Mouse (Mus musculus): ENCODE measurements around the gene Osgep. TPM values are rescaled to one million over a fixed set of nuclear protein-coding genes. Genes with fewer than 3 reads are reported as not detected.

The Osgep gene
- polyA plus RNA-seq, 1 experiment from 2014 or later = 107 TPM

DNA sequence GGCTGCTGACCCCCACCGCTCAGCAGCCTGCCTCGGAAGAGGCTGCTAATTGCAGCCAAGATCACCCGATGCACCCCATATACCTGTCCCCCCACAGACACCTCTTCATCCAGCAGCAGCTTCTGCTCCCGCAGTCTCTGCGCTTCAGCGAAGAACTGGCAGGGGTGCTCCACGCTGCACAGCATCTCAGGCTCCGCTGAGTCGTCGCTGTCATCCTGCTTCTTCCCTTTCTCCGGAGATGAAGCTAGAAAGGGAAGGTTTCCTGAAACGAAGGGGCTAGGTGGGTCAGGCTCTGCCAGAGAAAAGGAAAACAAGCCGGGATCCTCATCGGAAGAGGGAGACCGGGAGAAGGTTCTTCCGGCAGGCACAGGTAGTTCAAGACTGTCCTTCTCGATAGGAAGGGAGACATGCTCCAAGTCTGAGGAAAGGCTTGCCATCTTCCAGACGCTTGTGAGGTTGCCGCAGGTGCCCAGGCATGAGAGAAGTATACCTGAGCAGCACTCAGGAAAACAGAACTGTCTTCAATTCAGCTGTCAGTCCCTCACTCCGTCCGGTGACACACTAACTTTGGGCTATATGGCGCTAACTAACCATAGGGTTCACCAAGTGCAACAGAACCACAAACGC is 27.8 kb downstream of the Osgep start:
- peak; percentile 93 for ATAC-seq (ENCODE audit: low FRiP score)
- H3K4me3 ChIP-seq (replicated peaks) = peak overlapping the region; percentile 51
- H3K4me1 ChIP-seq = peaks cover 15% of the 10 kb centered on the region
- H3K27me3 ChIP-seq (replicated peaks) = 0 out of 2 replicates have a peak, but pooled peaks cover 5% of the 10 kb centered on the region
- H3K4me2 ChIP-seq = peak overlapping the region; percentile 90
- 17% methylated on average over 23 of the region's 23 CpGs for WGBS
- H3K9me3 ChIP-seq (replicated peaks) = no peaks in the 10 kb centered on the region
- peak overlapping the region; percentile 65 for H3K27ac ChIP-seq (replicated peaks)
- H3K9ac ChIP-seq (replicated peaks) = peak overlapping the region; percentile 66
- no peaks in the 10 kb centered on the region for H3K36me3 ChIP-seq

GRCm38 (mm10) chr14:50895985-50896746 is 28.5 kb downstream of the Osgep start:
- H3K4me2 ChIP-seq = peak overlapping the region; percentile 90
- H3K9ac ChIP-seq (replicated peaks) = peak overlapping the region; percentile 66
- peak overlapping the region; percentile 65 for H3K27ac ChIP-seq (replicated peaks)
- WGBS = 18% methylated on average over 19 of the region's 19 CpGs
- peaks cover 15% of the 10 kb centered on the region for H3K4me1 ChIP-seq
- H3K9me3 ChIP-seq (replicated peaks) = no peaks in the 10 kb centered on the region
- 0 out of 2 replicates have a peak, but pooled peaks cover 5% of the 10 kb centered on the region for H3K27me3 ChIP-seq (replicated peaks)
- ATAC-seq (ENCODE audit: low FRiP score) = peak; percentile 79
- no peaks in the 10 kb centered on the region for H3K36me3 ChIP-seq
- H3K4me3 ChIP-seq (replicated peaks) = peak overlapping the region; percentile 51

DNA sequence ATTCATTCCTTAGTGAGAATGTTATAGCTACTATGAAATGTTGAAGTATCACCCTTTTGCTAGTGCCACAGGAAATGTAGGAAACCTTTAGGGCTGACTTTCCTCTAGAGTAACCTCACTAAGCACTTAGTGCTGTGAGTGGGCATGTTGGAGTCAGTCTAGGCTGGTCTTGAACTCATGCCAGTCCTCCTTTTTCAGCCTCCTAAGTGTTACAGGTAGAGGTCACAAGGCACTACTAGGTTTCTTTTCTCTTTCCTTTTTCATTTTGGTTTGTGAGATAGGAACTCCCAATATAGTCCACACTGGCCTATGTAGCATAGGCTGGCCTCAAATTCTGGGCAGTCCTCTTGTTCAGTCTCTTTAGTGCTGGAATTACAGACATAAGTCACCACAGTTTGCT is 29.3 kb downstream of the Osgep start:
- no peak for ATAC-seq (ENCODE audit: low FRiP score)
- Histone ChIP-seq H3K36me3 (no peaks in the 10 kb centered on the region), H3K4me1 (peaks cover 15% of the 10 kb centered on the region), H3K4me2 (peak overlapping the region; percentile 90), H3K27me3 (replicated peaks) (0 out of 2 replicates have a peak, but pooled peaks cover 5% of the 10 kb centered on the region), H3K4me3 (replicated peaks) (no peak overlapping the region), H3K9me3 (replicated peaks) (no peaks in the 10 kb centered on the region), H3K27ac (replicated peaks) (no peak overlapping the region), H3K9ac (replicated peaks) (no peak overlapping the region)

DNA sequence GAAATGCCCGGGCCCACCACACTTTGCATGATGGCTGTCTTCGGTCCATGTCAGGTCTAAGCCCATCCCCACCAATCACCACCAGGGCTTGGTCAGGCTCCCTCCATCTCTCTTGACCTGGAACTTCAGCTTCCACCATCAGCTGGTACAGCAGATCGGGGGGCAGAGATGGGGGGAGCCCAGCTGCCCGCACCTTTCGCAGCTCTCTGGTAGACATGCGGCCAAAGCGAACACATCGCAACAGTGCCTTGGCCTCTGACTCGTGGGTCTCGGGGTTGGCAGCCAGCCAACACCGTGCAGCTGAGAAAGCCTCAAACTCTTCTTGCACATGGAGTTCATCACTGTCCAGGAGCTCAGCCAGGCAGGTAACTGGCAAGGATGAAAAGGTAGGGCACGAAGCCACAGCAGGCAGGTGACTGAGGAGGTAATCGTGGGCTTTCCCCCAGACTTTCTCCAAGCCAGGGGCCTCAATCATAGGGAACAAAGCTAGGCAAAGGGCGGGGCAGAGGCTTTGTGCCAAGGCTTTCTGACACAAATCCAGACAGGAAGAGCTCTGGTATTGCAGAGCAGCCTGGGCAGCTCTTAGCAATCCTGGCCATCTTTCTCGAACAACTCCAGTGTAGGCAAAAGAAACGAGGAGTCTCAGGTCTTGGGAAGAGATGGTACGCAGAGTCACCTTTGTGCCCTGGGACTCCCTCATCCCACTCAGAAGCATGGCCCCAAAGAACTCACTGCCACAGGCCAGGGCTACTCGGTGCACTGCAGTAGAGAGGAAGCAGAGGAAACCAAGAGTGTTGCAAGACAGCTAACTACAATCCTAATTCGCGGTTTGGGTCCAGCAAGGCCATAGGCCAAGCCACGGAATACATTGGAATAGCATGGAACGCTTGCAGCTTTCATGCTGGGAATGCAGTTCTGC is 31.9 kb downstream of the Osgep start:
- H3K27me3 ChIP-seq (replicated peaks) = 0 out of 2 replicates have a peak, but pooled peaks cover 5% of the 10 kb centered on the region
- 85% methylated on average over 22 of the region's 22 CpGs for WGBS
- H3K9me3 ChIP-seq (replicated peaks) = no peaks in the 10 kb centered on the region
- H3K4me3 ChIP-seq (replicated peaks) = no peak overlapping the region
- H3K9ac ChIP-seq (replicated peaks) = no peak overlapping the region
- H3K36me3 ChIP-seq = no peaks in the 10 kb centered on the region
- no peak overlapping the region for H3K4me2 ChIP-seq
- peaks cover 15% of the 10 kb centered on the region for H3K4me1 ChIP-seq
- H3K27ac ChIP-seq (replicated peaks) = no peak overlapping the region
- ATAC-seq (ENCODE audit: low FRiP score) = no peak

- no peak for ATAC-seq (ENCODE audit: low FRiP score)
- no peak overlapping the region for H3K9ac ChIP-seq (replicated peaks)
- no peak overlapping the region for H3K27ac ChIP-seq (replicated peaks)
- H3K4me3 ChIP-seq (replicated peaks) = no peak overlapping the region
- H3K36me3 ChIP-seq = no peaks in the 10 kb centered on the region
- H3K27me3 ChIP-seq (replicated peaks) = 0 out of 2 replicates have a peak, but pooled peaks cover 5% of the 10 kb centered on the region
- WGBS = 87% methylated on average over 7 of the region's 7 CpGs
- no peak overlapping the region for H3K4me2 ChIP-seq
- peaks cover 12% of the 10 kb centered on the region for H3K4me1 ChIP-seq
- H3K9me3 ChIP-seq (replicated peaks) = no peaks in the 10 kb centered on the region
These were observed 32.6 kb downstream of the Osgep start for GRCm38 (mm10) chr14:50892091-50892490.

DNA sequence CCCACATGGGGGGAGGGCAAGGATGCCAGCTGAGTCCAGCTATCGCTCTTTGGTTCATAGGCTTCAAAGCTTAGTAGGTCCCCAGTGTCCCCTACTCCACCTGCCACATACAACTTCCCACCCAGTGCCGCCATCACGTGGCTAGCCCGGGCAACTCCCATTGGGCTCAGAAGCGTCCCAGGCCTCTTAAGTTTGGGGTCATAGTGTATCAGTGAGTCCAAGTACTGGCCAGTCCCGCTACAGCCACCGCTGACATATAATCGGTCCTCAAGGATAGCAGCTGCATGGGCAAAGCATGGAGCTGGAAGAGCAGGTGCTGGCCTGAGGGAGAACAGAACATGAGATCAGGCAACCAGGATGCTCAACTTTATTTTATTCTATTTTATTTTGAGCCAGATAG is 33.1 kb downstream of the Osgep start:
- no peak overlapping the region for H3K9ac ChIP-seq (replicated peaks)
- 0 out of 2 replicates have a peak, but pooled peaks cover 5% of the 10 kb centered on the region for H3K27me3 ChIP-seq (replicated peaks)
- H3K4me3 ChIP-seq (replicated peaks) = no peak overlapping the region
- H3K4me2 ChIP-seq = no peak overlapping the region
- no peak for ATAC-seq (ENCODE audit: low FRiP score)
- no peak overlapping the region for H3K27ac ChIP-seq (replicated peaks)
- no peaks in the 10 kb centered on the region for H3K36me3 ChIP-seq
- peaks cover 7% of the 10 kb centered on the region for H3K4me1 ChIP-seq
- no peaks in the 10 kb centered on the region for H3K9me3 ChIP-seq (replicated peaks)
- WGBS = 89% methylated on average over 8 of the region's 8 CpGs

DNA sequence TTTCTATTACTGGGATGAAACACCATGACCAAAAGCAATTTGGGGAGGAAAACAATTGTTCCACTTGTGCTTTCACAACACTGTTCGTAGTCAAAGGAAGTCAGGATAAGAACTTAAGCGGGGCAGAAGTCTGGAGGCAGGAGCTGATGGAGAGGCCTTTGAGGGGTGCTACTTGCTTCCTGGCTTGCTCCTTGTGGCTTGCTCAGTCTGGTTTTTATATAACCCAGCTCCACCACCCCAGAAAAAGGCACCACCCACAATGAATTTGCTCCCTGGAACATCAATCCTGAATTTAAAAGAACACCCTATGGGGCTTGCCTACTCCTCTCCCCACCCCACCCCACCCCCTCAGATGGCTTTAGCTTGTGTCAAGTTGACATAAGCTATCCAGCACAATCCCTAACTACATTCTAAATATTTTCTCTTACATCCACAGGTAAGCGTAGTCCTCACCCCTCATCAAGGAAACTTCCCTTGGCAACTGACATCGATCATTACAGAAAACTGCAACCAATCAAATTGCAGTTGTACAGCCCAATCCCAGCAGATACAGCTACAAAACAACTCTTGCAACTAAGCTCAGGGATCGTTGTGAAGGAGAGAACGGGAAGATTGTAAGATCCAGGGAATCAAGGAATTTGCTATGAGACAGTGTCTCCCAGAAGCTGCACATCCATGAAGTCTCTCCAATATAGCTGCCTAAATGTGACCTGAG is 48.3 kb downstream of the Osgep start:
- Histone ChIP-seq H3K9me3 (replicated peaks) (no peaks in the 10 kb centered on the region), H3K27me3 (replicated peaks) (no peaks in the 10 kb centered on the region), H3K4me1 (no peaks in the 10 kb centered on the region), H3K4me2 (no peak overlapping the region), H3K9ac (replicated peaks) (no peak overlapping the region), H3K36me3 (no peaks in the 10 kb centered on the region), H3K4me3 (replicated peaks) (no peak overlapping the region), H3K27ac (replicated peaks) (no peak overlapping the region)
- no peak for ATAC-seq (ENCODE audit: low FRiP score)
- WGBS = 90% methylated on average over 6 of the region's 6 CpGs

DNA sequence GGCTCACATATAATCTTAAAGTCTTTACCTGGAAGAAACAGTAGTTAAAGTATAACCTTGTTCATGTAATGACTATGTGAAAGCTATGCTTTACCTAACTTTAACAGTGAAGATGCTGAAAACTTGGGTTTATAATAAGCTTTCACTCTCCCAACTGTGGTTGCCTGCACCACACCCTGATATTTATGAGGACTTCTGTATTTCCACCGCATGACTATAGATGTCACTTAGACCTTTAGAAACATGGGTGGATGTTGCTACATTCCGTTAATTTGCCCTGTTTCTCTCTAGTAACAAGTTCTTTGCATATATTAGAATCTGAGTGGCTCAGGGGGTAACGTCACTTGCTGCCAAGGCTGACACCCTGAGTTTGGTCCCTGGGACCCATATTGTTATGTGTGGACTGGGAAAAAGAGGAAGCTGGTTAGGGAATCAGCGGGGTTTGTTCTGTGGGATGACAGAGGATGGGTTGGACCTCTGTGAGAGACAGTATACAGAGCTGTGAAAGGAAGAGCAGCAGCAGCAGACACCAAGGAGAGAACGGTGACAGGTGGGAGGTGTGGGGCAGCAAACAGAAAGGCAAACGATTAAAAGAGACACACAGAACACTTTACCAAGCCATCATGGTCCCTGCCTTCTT is 49.0 kb downstream of the Osgep start:
- no peaks in the 10 kb centered on the region for H3K27me3 ChIP-seq (replicated peaks)
- peaks cover 5% of the 10 kb centered on the region; the same call in 1 of the 2 replicates for H3K4me1 ChIP-seq
- H3K27ac ChIP-seq (replicated peaks) = no peak overlapping the region
- WGBS = 85% methylated on average over 6 of the region's 6 CpGs
- H3K4me3 ChIP-seq (replicated peaks) = no peak overlapping the region
- H3K9me3 ChIP-seq (replicated peaks) = no peaks in the 10 kb centered on the region
- H3K36me3 ChIP-seq = no peaks in the 10 kb centered on the region
- no peak overlapping the region for H3K4me2 ChIP-seq
- ATAC-seq (ENCODE audit: low FRiP score) = no peak
- H3K9ac ChIP-seq (replicated peaks) = no peak overlapping the region

- H3K4me2 ChIP-seq = no peak overlapping the region
- H3K27ac ChIP-seq (replicated peaks) = no peak overlapping the region
- H3K36me3 ChIP-seq = no peaks in the 10 kb centered on the region
- H3K4me3 ChIP-seq (replicated peaks) = no peak overlapping the region
- no peaks in the 10 kb centered on the region for H3K27me3 ChIP-seq (replicated peaks)
- H3K4me1 ChIP-seq = peaks cover 7% of the 10 kb centered on the region
- no peak for ATAC-seq (ENCODE audit: low FRiP score)
- WGBS = 88% methylated on average over 3 of the region's 3 CpGs
- no peaks in the 10 kb centered on the region for H3K9me3 ChIP-seq (replicated peaks)
- no peak overlapping the region for H3K9ac ChIP-seq (replicated peaks)
These were observed 49.5 kb downstream of the Osgep start for GRCm38 (mm10) chr14:50875175-50875574.

GRCm38 (mm10) chr14:50871284-50871683 is 53.4 kb downstream of the Osgep start:
- H3K27ac ChIP-seq (replicated peaks) = no peak overlapping the region
- no peaks in the 10 kb centered on the region for H3K27me3 ChIP-seq (replicated peaks)
- 96% methylated on average over 2 of the region's 2 CpGs for WGBS
- no peak for ATAC-seq (ENCODE audit: low FRiP score)
- no peaks in the 10 kb centered on the region for H3K9me3 ChIP-seq (replicated peaks)
- peak overlapping the region; percentile 75 for H3K4me2 ChIP-seq
- H3K36me3 ChIP-seq = no peaks in the 10 kb centered on the region
- no peak overlapping the region for H3K9ac ChIP-seq (replicated peaks)
- peaks cover 10% of the 10 kb centered on the region for H3K4me1 ChIP-seq
- H3K4me3 ChIP-seq (replicated peaks) = no peak overlapping the region

- WGBS = 22% methylated on average over 5 of the region's 5 CpGs
- H3K4me2 ChIP-seq = peak overlapping the region; percentile 75
- H3K27me3 ChIP-seq (replicated peaks) = no peaks in the 10 kb centered on the region
- H3K36me3 ChIP-seq = no peaks in the 10 kb centered on the region
- H3K9ac ChIP-seq (replicated peaks) = peak overlapping the region; percentile 50
- H3K4me3 ChIP-seq (replicated peaks) = peak overlapping the region; percentile 56
- no peaks in the 10 kb centered on the region for H3K9me3 ChIP-seq (replicated peaks)
- no peak overlapping the region for H3K27ac ChIP-seq (replicated peaks)
- peak; percentile 18; the same call in 1 of the 2 replicates for ATAC-seq (ENCODE audit: low FRiP score)
- H3K4me1 ChIP-seq = peaks cover 10% of the 10 kb centered on the region
These were observed 53.9 kb downstream of the Osgep start for GRCm38 (mm10) chr14:50870805-50871143.

Data from neural tube, embryonic 15.5 days (tissue).